13 mouse cellular contexts compared by ENCODE assay signal in the genomic region with DNA sequence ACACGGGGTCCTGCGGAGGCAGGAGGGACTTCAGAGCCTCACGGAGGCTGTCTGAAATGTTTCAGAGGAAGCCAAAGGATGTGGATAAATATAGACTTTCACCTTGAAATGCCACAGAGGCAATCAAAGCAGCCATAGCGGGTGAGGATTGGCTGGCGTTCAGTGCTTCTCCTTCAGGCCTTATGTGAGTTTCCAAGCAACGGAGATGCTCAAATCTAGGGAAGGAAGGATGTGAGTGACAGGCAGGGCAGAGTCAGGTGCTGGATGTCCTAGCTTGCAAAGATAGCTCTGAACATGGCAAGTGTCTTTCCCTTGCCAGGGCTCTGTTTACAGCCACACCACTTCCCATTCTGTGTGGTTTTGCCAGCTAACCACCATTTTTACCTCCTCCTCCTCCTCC. TPM values are rescaled to one million over a fixed set of nuclear protein-coding genes. Genes with fewer than 3 reads are reported as not detected.
A peak's percentile ranks its signal among the peaks of the same experiment; 100 is the strongest.
DNase-seq lines count a peak whose midpoint lies in the region; ATAC-seq lines count a peak whose summit lies in the region.
"Had no signal": no experiment of that assay in that cellular context is flagged by ENCODE, and none has a peak within 500 bp of the region (broad histone marks: within the 10 kb centered on the region; RNA-seq: fewer than 3 reads in every experiment).

No protein-coding gene starts in this region.

- H3K4me3 ChIP-seq in forebrain, embryonic 13.5 days, result no peak overlapping the region
- no peak overlapping the region for H3K4me3 ChIP-seq in forebrain, embryonic 10.5 days
- H3K4me3 ChIP-seq in midbrain, embryonic 13.5 days (replicated peaks), result no peak overlapping the region
- H3K4me3 ChIP-seq in midbrain, embryonic 11.5 days (ENCODE audit: low read depth, low read length), result no peak overlapping the region
- no peak overlapping the region for H3K4me3 ChIP-seq in midbrain, embryonic 16.5 days (ENCODE audit: low read depth, low read length)
- H3K4me3 ChIP-seq: embryonic facial prominence, embryonic 10.5 days; hindbrain, embryonic 12.5 days; liver, embryonic 15.5 days had no signal

- ATAC-seq in forebrain, embryonic 13.5 days, result no peak; the same call in 1 of the 2 replicates
- ATAC-seq in midbrain, embryonic 13.5 days, result peak; percentile 48; the same call in 1 of the 2 replicates
- no peak for ATAC-seq in midbrain, embryonic 11.5 days (ENCODE audit: low FRiP score)
- peak; percentile 79 for ATAC-seq in midbrain, embryonic 16.5 days

- H3K4me1 ChIP-seq in forebrain, embryonic 13.5 days, result no peaks in the 10 kb centered on the region
- no peaks in the 10 kb centered on the region for H3K4me1 ChIP-seq in forebrain, embryonic 10.5 days
- H3K4me1 ChIP-seq in midbrain, embryonic 13.5 days (replicated peaks), result no peaks in the 10 kb centered on the region
- no peaks in the 10 kb centered on the region for H3K4me1 ChIP-seq in midbrain, embryonic 11.5 days (ENCODE audit: control insufficient read depth, insufficient read depth, low read length)
- H3K4me1 ChIP-seq in midbrain, embryonic 16.5 days (ENCODE audit: control insufficient read depth, insufficient read depth, low read length), result 0 out of 2 replicates have a peak, but pooled peaks cover 2% of the 10 kb centered on the region
- H3K4me1 ChIP-seq: embryonic facial prominence, embryonic 10.5 days; hindbrain, embryonic 12.5 days; liver, embryonic 15.5 days had no signal

- H3K9me3 ChIP-seq in forebrain, embryonic 13.5 days (replicated peaks), result no peaks in the 10 kb centered on the region
- no peaks in the 10 kb centered on the region for H3K9me3 ChIP-seq in forebrain, embryonic 10.5 days
- H3K9me3 ChIP-seq in midbrain, embryonic 13.5 days, result no peaks in the 10 kb centered on the region
- H3K9me3 ChIP-seq in midbrain, embryonic 11.5 days (ENCODE audit: control insufficient read depth, low read length), result no peaks in the 10 kb centered on the region
- no peaks in the 10 kb centered on the region for H3K9me3 ChIP-seq in midbrain, embryonic 16.5 days (replicated peaks; ENCODE audit: control insufficient read depth, low read length, poor library complexity, severe bottlenecking)
- H3K9me3 ChIP-seq: embryonic facial prominence, embryonic 10.5 days; hindbrain, embryonic 12.5 days; liver, embryonic 15.5 days had no signal

- WGBS in forebrain, embryonic 13.5 days, result 74% methylated on average over 6 of the region's 6 CpGs
- 71% methylated on average over 6 of the region's 6 CpGs for WGBS in forebrain, embryonic 10.5 days
- WGBS in midbrain, embryonic 13.5 days, result 68% methylated on average over 6 of the region's 6 CpGs
- WGBS in midbrain, embryonic 11.5 days, result 73% methylated on average over 6 of the region's 6 CpGs
- 50% methylated on average over 6 of the region's 6 CpGs for WGBS in midbrain, embryonic 16.5 days

- no peaks in the 10 kb centered on the region for H3K27me3 ChIP-seq in forebrain, embryonic 13.5 days
- H3K27me3 ChIP-seq in forebrain, embryonic 10.5 days (ENCODE audit: poor library complexity, severe bottlenecking), result no peaks in the 10 kb centered on the region
- no peaks in the 10 kb centered on the region for H3K27me3 ChIP-seq in midbrain, embryonic 13.5 days
- no peaks in the 10 kb centered on the region for H3K27me3 ChIP-seq in midbrain, embryonic 11.5 days (ENCODE audit: control insufficient read depth, insufficient read depth, low read length)
- no peaks in the 10 kb centered on the region for H3K27me3 ChIP-seq in midbrain, embryonic 16.5 days (ENCODE audit: control insufficient read depth, insufficient read depth, low read depth, low read length)
- H3K27me3 ChIP-seq: hindbrain, embryonic 12.5 days; liver, embryonic 15.5 days had no signal

- H3K27ac ChIP-seq in forebrain, embryonic 13.5 days, result peak overlapping the region; percentile 22; the same call in 1 of the 2 replicates
- H3K27ac ChIP-seq in forebrain, embryonic 10.5 days, result no peak overlapping the region
- H3K27ac ChIP-seq in midbrain, embryonic 13.5 days, result no peak overlapping the region
- no peak overlapping the region for H3K27ac ChIP-seq in midbrain, embryonic 11.5 days (ENCODE audit: low read depth, low read length)
- H3K27ac ChIP-seq in midbrain, embryonic 16.5 days (ENCODE audit: low read length), result peak overlapping the region; percentile 65
- H3K27ac ChIP-seq: embryonic facial prominence, embryonic 10.5 days; hindbrain, embryonic 12.5 days; liver, embryonic 15.5 days had no signal

- H3K4me2 ChIP-seq in forebrain, embryonic 13.5 days, result no peak overlapping the region
- no peak overlapping the region for H3K4me2 ChIP-seq in midbrain, embryonic 13.5 days (replicated peaks)
- no peak overlapping the region for H3K4me2 ChIP-seq in midbrain, embryonic 11.5 days
- no peak overlapping the region for H3K4me2 ChIP-seq in midbrain, embryonic 16.5 days (ENCODE audit: low read length)
- H3K4me2 ChIP-seq: hindbrain, embryonic 12.5 days; liver, embryonic 15.5 days had no signal

- H3K9ac ChIP-seq in forebrain, embryonic 13.5 days, result no peak overlapping the region
- no peak overlapping the region for H3K9ac ChIP-seq in midbrain, embryonic 13.5 days (replicated peaks)
- H3K9ac ChIP-seq in midbrain, embryonic 11.5 days (ENCODE audit: low read length), result no peak overlapping the region
- no peak overlapping the region for H3K9ac ChIP-seq in midbrain, embryonic 16.5 days (ENCODE audit: low read depth, low read length)
- H3K9ac ChIP-seq: hindbrain, embryonic 12.5 days; liver, embryonic 15.5 days had no signal

- H3K36me3 ChIP-seq in forebrain, embryonic 13.5 days (ENCODE audit: poor library complexity, severe bottlenecking), result no peaks in the 10 kb centered on the region
- no peaks in the 10 kb centered on the region for H3K36me3 ChIP-seq in forebrain, embryonic 10.5 days (replicated peaks)
- no peaks in the 10 kb centered on the region for H3K36me3 ChIP-seq in midbrain, embryonic 13.5 days
- H3K36me3 ChIP-seq in midbrain, embryonic 11.5 days (ENCODE audit: control insufficient read depth, insufficient read depth, low read length), result no peaks in the 10 kb centered on the region
- H3K36me3 ChIP-seq in midbrain, embryonic 16.5 days (ENCODE audit: control insufficient read depth, insufficient read depth, low read length), result no peaks in the 10 kb centered on the region
- H3K36me3 ChIP-seq: embryonic facial prominence, embryonic 10.5 days; hindbrain, embryonic 12.5 days; liver, embryonic 15.5 days had no signal

- no peak for DNase-seq in forebrain, embryonic 10.5 days (ENCODE audit: extremely low spot score, low spot score)
- no peak for DNase-seq in midbrain, embryonic 11.5 days (ENCODE audit: low spot score, missing footprints)
- peak; percentile 53 to 59 for DNase-seq in frontal cortex, adult 2 months (ENCODE audit: extremely low spot score in 1 of 2, low spot score in 1 of 2)
- no peak for DNase-seq in heart, adult 11 months
- no peak for DNase-seq in urinary bladder, postnatal 25 days (ENCODE audit: low spot score)
- DNase-seq: kidney, adult 8-10 months; lung, postnatal 4 days had no signal

RNA-seq across cellular contexts. Expression of gene Samd13, which starts 26.2 kb away (rescaled TPM):
- 0.48 and 1.0 TPM in 2 replicates for polyA plus RNA-seq in forebrain, embryonic 13.5 days (2015; fragmentation: Nextera tagmentation; extraction: Ambion mirVana)
- polyA plus RNA-seq in forebrain, embryonic 10.5 days (2016; fragmentation: Nextera tagmentation; extraction: Ambion mirVana), result 0.62 and 1.2 TPM in 2 replicates
- polyA plus RNA-seq in midbrain, embryonic 13.5 days (2015; fragmentation: Nextera tagmentation; extraction: Ambion mirVana), result 0.52 and 0.63 TPM in 2 replicates
- polyA plus RNA-seq in midbrain, embryonic 11.5 days (2014; fragmentation: Nextera tagmentation; extraction: Ambion mirVana), result 0.26 and 0.80 TPM in 2 replicates
- 0.48 and 0.64 TPM in 2 replicates for polyA plus RNA-seq in frontal cortex, adult 2 months (2012; rRNA removed)
- 0.41 and 0.59 TPM in 2 replicates for polyA plus RNA-seq in midbrain, embryonic 16.5 days (2015; fragmentation: Nextera tagmentation; extraction: Ambion mirVana)

Comparison
In these comparisons a context has a peak if more than half of its experiments do, and no peak if none do; other contexts are left out.
1. ATAC-seq: peak in midbrain, embryonic 13.5 days (single experiment) and midbrain, embryonic 16.5 days (single experiment); none in forebrain, embryonic 13.5 days (single experiment) and midbrain, embryonic 11.5 days (single experiment).
2. H3K27ac ChIP-seq: peak in forebrain, embryonic 13.5 days (single experiment) and midbrain, embryonic 16.5 days (single experiment); none in forebrain, embryonic 10.5 days (single experiment), midbrain, embryonic 13.5 days (single experiment) and midbrain, embryonic 11.5 days (single experiment).
3. DNase-seq: peak in frontal cortex, adult 2 months (2 of 2); none in forebrain, embryonic 10.5 days (single experiment), midbrain, embryonic 11.5 days (single experiment), heart, adult 11 months (single experiment) and urinary bladder, postnatal 25 days (single experiment).